Mouse (Mus musculus): ENCODE data around the gene Cenpn. TPM values are rescaled to one million over a fixed set of nuclear protein-coding genes. Genes with fewer than 3 reads are reported as not detected.

The Cenpn gene
- polyA plus RNA-seq, 1 experiment from 2014 or later, result 10.1 TPM

GRCm38 (mm10) chr8:116904736-116905135, 16.8 kb upstream of the Cenpn start:
- no peaks in the 10 kb centered on the region for H3K4me1 ChIP-seq (replicated peaks)
- H3K4me3 ChIP-seq, result no peak overlapping the region
- 0 out of 2 replicates have a peak, but pooled peaks cover 2% of the 10 kb centered on the region for H3K36me3 ChIP-seq
- no peaks in the 10 kb centered on the region for H3K9me3 ChIP-seq
- no peak overlapping the region for H3K4me2 ChIP-seq
- H3K27me3 ChIP-seq, result no peaks in the 10 kb centered on the region
- ATAC-seq (ENCODE audit: low FRiP score, low read depth), result no peak
- no peak overlapping the region for H3K9ac ChIP-seq
- WGBS, result 94% methylated on average over 4 of the region's 4 CpGs
- no peak overlapping the region for H3K27ac ChIP-seq (replicated peaks)

- H3K36me3 ChIP-seq, result 0 out of 2 replicates have a peak, but pooled peaks cover 2% of the 10 kb centered on the region
- WGBS, result 88% methylated on average over 4 of the region's 4 CpGs
Measured at GRCm38 (mm10) chr8:116905252-116905651, 16.3 kb upstream of the Cenpn start.

GRCm38 (mm10) chr8:116905836-116906235, 15.7 kb upstream of the Cenpn start:
- Histone ChIP-seq H3K4me2 (no peak overlapping the region), H3K27me3 (no peaks in the 10 kb centered on the region), H3K9me3 (no peaks in the 10 kb centered on the region), H3K27ac (replicated peaks) (no peak overlapping the region), H3K4me1 (replicated peaks) (no peaks in the 10 kb centered on the region), H3K36me3 (0 out of 2 replicates have a peak, but pooled peaks cover 2% of the 10 kb centered on the region), H3K4me3 (no peak overlapping the region), H3K9ac (no peak overlapping the region)
- WGBS, result 97% methylated on average over 4 of the region's 4 CpGs
- ATAC-seq (ENCODE audit: low FRiP score, low read depth), result no peak

More at GRCm38 (mm10) chr8:116905252-116905651, 16.3 kb upstream of the Cenpn start:
- H3K4me1 ChIP-seq (replicated peaks), result no peaks in the 10 kb centered on the region
- no peak for ATAC-seq (ENCODE audit: low FRiP score, low read depth)
- no peak overlapping the region for H3K27ac ChIP-seq (replicated peaks)
- H3K4me2 ChIP-seq, result no peak overlapping the region
- H3K27me3 ChIP-seq, result no peaks in the 10 kb centered on the region
- H3K9me3 ChIP-seq, result no peaks in the 10 kb centered on the region
- H3K4me3 ChIP-seq, result no peak overlapping the region
- no peak overlapping the region for H3K9ac ChIP-seq

- H3K27me3 ChIP-seq, result no peaks in the 10 kb centered on the region
- WGBS, result under 1% methylated on average over 22 of the region's 22 CpGs
- H3K4me1 ChIP-seq (replicated peaks), result peaks cover 11% of the 10 kb centered on the region
- H3K27ac ChIP-seq (replicated peaks), result peak overlapping the region; percentile 85
- H3K36me3 ChIP-seq, result no peaks in the 10 kb centered on the region
- peak overlapping the region; percentile 75 for H3K4me3 ChIP-seq
- H3K9me3 ChIP-seq, result no peaks in the 10 kb centered on the region
- ATAC-seq (ENCODE audit: low FRiP score, low read depth), result peak; percentile 75
- peak overlapping the region; percentile 71 for H3K9ac ChIP-seq
- H3K4me2 ChIP-seq, result peak overlapping the region; percentile 83
Measured at GRCm38 (mm10) chr8:116921005-116921336, 559 bp upstream of the Cenpn start.

- Histone ChIP-seq H3K36me3 (no peaks in the 10 kb centered on the region), H3K27me3 (no peaks in the 10 kb centered on the region), H3K4me1 (replicated peaks) (peaks cover 11% of the 10 kb centered on the region), H3K9me3 (no peaks in the 10 kb centered on the region), H3K4me2 (peak overlapping the region; percentile 83), H3K27ac (replicated peaks) (peak overlapping the region; percentile 85), H3K4me3 (peak overlapping the region; percentile 75), H3K9ac (peak overlapping the region; percentile 71)
- WGBS, result 32% methylated on average over 17 of the region's 17 CpGs
- ATAC-seq (ENCODE audit: low FRiP score, low read depth), result no peak; the same call in 1 of the 2 replicates
Measured at GRCm38 (mm10) chr8:116922060-116922757, 679 bp downstream of the Cenpn start.

- no peak overlapping the region for H3K4me2 ChIP-seq
- H3K9ac ChIP-seq, result no peak overlapping the region
- 95% methylated on average over 8 of the region's 8 CpGs for WGBS
- no peaks in the 10 kb centered on the region for H3K27me3 ChIP-seq
- H3K4me1 ChIP-seq (replicated peaks), result peaks cover 11% of the 10 kb centered on the region
- H3K4me3 ChIP-seq, result no peak overlapping the region
- no peaks in the 10 kb centered on the region for H3K36me3 ChIP-seq
- no peak for ATAC-seq (ENCODE audit: low FRiP score, low read depth)
- no peaks in the 10 kb centered on the region for H3K9me3 ChIP-seq
- H3K27ac ChIP-seq (replicated peaks), result no peak overlapping the region
Measured at GRCm38 (mm10) chr8:116923526-116923925, 2.0 kb downstream of the Cenpn start.

- H3K36me3 ChIP-seq, result no peaks in the 10 kb centered on the region
- H3K4me3 ChIP-seq, result no peak overlapping the region
- no peak overlapping the region for H3K27ac ChIP-seq (replicated peaks)
- no peak for ATAC-seq (ENCODE audit: low FRiP score, low read depth)
- H3K4me1 ChIP-seq (replicated peaks), result no peaks in the 10 kb centered on the region
- no peaks in the 10 kb centered on the region for H3K9me3 ChIP-seq
- H3K9ac ChIP-seq, result no peak overlapping the region
- H3K27me3 ChIP-seq, result no peaks in the 10 kb centered on the region
- WGBS, result 88% methylated on average over 9 of the region's 9 CpGs
- no peak overlapping the region for H3K4me2 ChIP-seq
Measured at GRCm38 (mm10) chr8:116927880-116928279, 6.3 kb downstream of the Cenpn start.

GRCm38 (mm10) chr8:116928588-116928987, 7.1 kb downstream of the Cenpn start:
- Histone ChIP-seq H3K9ac (no peak overlapping the region), H3K4me1 (replicated peaks) (no peaks in the 10 kb centered on the region), H3K4me2 (no peak overlapping the region), H3K27ac (replicated peaks) (no peak overlapping the region), H3K9me3 (no peaks in the 10 kb centered on the region), H3K36me3 (no peaks in the 10 kb centered on the region), H3K4me3 (no peak overlapping the region), H3K27me3 (no peaks in the 10 kb centered on the region)
- 91% methylated on average over 5 of the region's 5 CpGs for WGBS
- no peak for ATAC-seq (ENCODE audit: low FRiP score, low read depth)

GRCm38 (mm10) chr8:116934976-116935375, 13.4 kb downstream of the Cenpn start:
- WGBS, result 99% methylated on average over 4 of the region's 4 CpGs
- no peak overlapping the region for H3K9ac ChIP-seq

GRCm38 (mm10) chr8:116935506-116935905, 14.0 kb downstream of the Cenpn start:
- H3K4me3 ChIP-seq, result no peak overlapping the region
- no peak overlapping the region for H3K4me2 ChIP-seq
- no peak for ATAC-seq (ENCODE audit: low FRiP score, low read depth)
- H3K9ac ChIP-seq, result no peak overlapping the region
- no peaks in the 10 kb centered on the region for H3K36me3 ChIP-seq
- H3K27me3 ChIP-seq, result no peaks in the 10 kb centered on the region
- WGBS, result 33% methylated on average over 6 of the region's 6 CpGs
- no peak overlapping the region for H3K27ac ChIP-seq (replicated peaks)
- no peaks in the 10 kb centered on the region for H3K9me3 ChIP-seq
- H3K4me1 ChIP-seq (replicated peaks), result no peaks in the 10 kb centered on the region

More at GRCm38 (mm10) chr8:116934976-116935375, 13.4 kb downstream of the Cenpn start:
- Histone ChIP-seq H3K9me3 (no peaks in the 10 kb centered on the region), H3K27me3 (no peaks in the 10 kb centered on the region), H3K4me3 (no peak overlapping the region), H3K36me3 (no peaks in the 10 kb centered on the region), H3K4me1 (replicated peaks) (no peaks in the 10 kb centered on the region), H3K27ac (replicated peaks) (no peak overlapping the region), H3K4me2 (no peak overlapping the region)
- no peak for ATAC-seq (ENCODE audit: low FRiP score, low read depth)

GRCm38 (mm10) chr8:116942284-116943058, 20.9 kb downstream of the Cenpn start:
- Histone ChIP-seq H3K27me3 (no peaks in the 10 kb centered on the region), H3K9me3 (no peaks in the 10 kb centered on the region), H3K4me1 (replicated peaks) (peaks cover 31% of the 10 kb centered on the region), H3K36me3 (no peaks in the 10 kb centered on the region), H3K4me2 (peak overlapping the region; percentile 76), H3K4me3 (peak overlapping the region; percentile 73; the same call in 1 of the 2 replicates), H3K27ac (replicated peaks) (no peak overlapping the region), H3K9ac (no peak overlapping the region)
- peak; percentile 14; the same call in 1 of the 2 replicates for ATAC-seq (ENCODE audit: low FRiP score, low read depth)
- WGBS, result 79% methylated on average over 12 of the region's 12 CpGs

- no peaks in the 10 kb centered on the region for H3K27me3 ChIP-seq
- H3K36me3 ChIP-seq, result no peaks in the 10 kb centered on the region
- peak; percentile 87 for ATAC-seq (ENCODE audit: low FRiP score, low read depth)
- no peaks in the 10 kb centered on the region for H3K9me3 ChIP-seq
- H3K4me1 ChIP-seq (replicated peaks), result peaks cover 31% of the 10 kb centered on the region
- H3K4me3 ChIP-seq, result peak within 1 kb of the TSS; percentile 73
- peak within 1 kb of the TSS; percentile 78 for H3K27ac ChIP-seq (replicated peaks)
- H3K9ac ChIP-seq, result peak within 1 kb of the TSS; percentile 87
- WGBS, result 0% methylated on average over 40 of the region's 46 CpGs
- peak within 1 kb of the TSS; percentile 76 for H3K4me2 ChIP-seq
Measured at GRCm38 (mm10) chr8:116943161-116943554, 21.6 kb downstream of the Cenpn start, which contains the start of gene Atmin. Gene Atmin (plus strand): TSS chr8:116943393.
